ENCODE assay signal across 9 mouse cellular contexts in genomic region chr11:95263816-95264454, GRCm38 (mm10). TPM values are rescaled to one million over a fixed set of nuclear protein-coding genes. Genes with fewer than 3 reads are reported as not detected.
DNase-seq lines count a peak whose midpoint lies in the region; ATAC-seq and TF ChIP-seq lines count a peak whose summit lies in the region.
"Had no signal": no experiment of that assay in that cellular context is flagged by ENCODE, and none has a peak within 500 bp of the region (broad histone marks: within the 10 kb centered on the region; RNA-seq: fewer than 3 reads in every experiment).

No protein-coding gene starts in this region.

- no peaks in the 10 kb centered on the region for H3K9me3 ChIP-seq in midbrain, embryonic 10.5 days (replicated peaks)
- no peaks in the 10 kb centered on the region for H3K9me3 ChIP-seq in midbrain, embryonic 15.5 days
- no peaks in the 10 kb centered on the region for H3K9me3 ChIP-seq in heart, embryonic 13.5 days
- no peaks in the 10 kb centered on the region for H3K9me3 ChIP-seq in kidney, postnatal 0 days (replicated peaks; ENCODE audit: low read length)

- no peak overlapping the region for H3K9ac ChIP-seq in midbrain, embryonic 15.5 days
- H3K9ac ChIP-seq in heart, embryonic 13.5 days, result no peak overlapping the region
- H3K9ac ChIP-seq in kidney, postnatal 0 days (ENCODE audit: low read depth, low read length), result 0 out of 2 replicates have a peak overlapping the region, but pooled peaks have one; percentile 8

- no peak overlapping the region for H3K4me2 ChIP-seq in midbrain, embryonic 15.5 days
- no peak overlapping the region for H3K4me2 ChIP-seq in heart, embryonic 13.5 days
- no peak overlapping the region for H3K4me2 ChIP-seq in kidney, postnatal 0 days (ENCODE audit: low read length)

- intact Hi-C loops in left cerebral cortex, postnatal 4 days (cut with DNase I), result no loop called here

- peaks cover 49% of the 10 kb centered on the region for H3K4me1 ChIP-seq in midbrain, embryonic 10.5 days
- peaks cover 7% of the 10 kb centered on the region for H3K4me1 ChIP-seq in midbrain, embryonic 15.5 days
- H3K4me1 ChIP-seq in heart, embryonic 13.5 days, result peaks cover 19% of the 10 kb centered on the region
- no peaks in the 10 kb centered on the region for H3K4me1 ChIP-seq in kidney, postnatal 0 days (replicated peaks; ENCODE audit: insufficient read depth, low read length)
- H3K4me1 ChIP-seq in small intestine, adult 2 months (ENCODE audit: control insufficient read depth, insufficient read depth, insufficient read length, low read length), result peaks cover 5% of the 10 kb centered on the region

- H3K4me3 ChIP-seq in midbrain, embryonic 10.5 days, result peak overlapping the region; percentile 20; the same call in 1 of the 2 replicates
- no peak overlapping the region for H3K4me3 ChIP-seq in midbrain, embryonic 15.5 days
- no peak overlapping the region for H3K4me3 ChIP-seq in heart, embryonic 13.5 days
- H3K4me3 ChIP-seq in kidney, postnatal 0 days (replicated peaks; ENCODE audit: low read depth, low read length), result no peak overlapping the region
- no peak overlapping the region for H3K4me3 ChIP-seq in small intestine, adult 2 months (ENCODE audit: low read depth, low read length)

- no peak for TF ChIP-seq CTCF in kidney, postnatal 0 days (IDR thresholded peaks at IDR 0.05; ENCODE audit: low read depth)
- no peak for TF ChIP-seq CTCF in small intestine, adult 2 months (IDR thresholded peaks at IDR 0.05; ENCODE audit: extremely low read depth, insufficient read length, insufficient replicate concordance, low read depth, low read length)

- no peak for ATAC-seq in midbrain, embryonic 15.5 days (replicated peaks)
- no peak for ATAC-seq in heart, embryonic 13.5 days (ENCODE audit: extremely low read depth, insufficient number of reproducible peaks, low FRiP score, low TSS enrichment)
- ATAC-seq in kidney, postnatal 0 days (replicated peaks; ENCODE audit: low FRiP score, low read depth), result no peak

- no peak for TF ChIP-seq POLR2A in small intestine, adult 2 months (IDR thresholded peaks at IDR 0.05; ENCODE audit: low read depth, low read length)

- 12% methylated on average over 11 of the region's 11 CpGs for WGBS in midbrain, embryonic 10.5 days
- WGBS in midbrain, embryonic 15.5 days, result 9% methylated on average over 11 of the region's 11 CpGs
- WGBS in heart, embryonic 13.5 days, result 20% methylated on average over 11 of the region's 11 CpGs
- 34% methylated on average over 11 of the region's 11 CpGs for WGBS in kidney, postnatal 0 days
- 64% methylated on average over 11 of the region's 11 CpGs for WGBS in small intestine, adult 2 months

- peaks cover 6% of the 10 kb centered on the region for H3K36me3 ChIP-seq in midbrain, embryonic 10.5 days
- H3K36me3 ChIP-seq in midbrain, embryonic 15.5 days (replicated peaks), result no peaks in the 10 kb centered on the region
- peaks cover 11% of the 10 kb centered on the region for H3K36me3 ChIP-seq in heart, embryonic 13.5 days
- H3K36me3 ChIP-seq in kidney, postnatal 0 days (ENCODE audit: insufficient read depth, low read length), result no peaks in the 10 kb centered on the region; the same call in 1 of the 2 replicates
- 0 out of 2 replicates have a peak, but pooled peaks cover 4% of the 10 kb centered on the region for H3K36me3 ChIP-seq in small intestine, adult 2 months (ENCODE audit: control insufficient read depth, insufficient read depth, low read length)

- peaks cover 21% of the 10 kb centered on the region; the same call in 1 of the 2 replicates for H3K27me3 ChIP-seq in midbrain, embryonic 10.5 days (ENCODE audit: low read depth, poor library complexity, severe bottlenecking)
- 0 out of 2 replicates have a peak, but pooled peaks cover 2% of the 10 kb centered on the region for H3K27me3 ChIP-seq in midbrain, embryonic 15.5 days (replicated peaks)
- no peaks in the 10 kb centered on the region; the same call in 1 of the 2 replicates for H3K27me3 ChIP-seq in heart, embryonic 13.5 days (replicated peaks)
- no peaks in the 10 kb centered on the region for H3K27me3 ChIP-seq in kidney, postnatal 0 days (ENCODE audit: insufficient read depth, low read length)
- H3K27me3 ChIP-seq in small intestine, adult 2 months (ENCODE audit: control insufficient read depth, insufficient read depth, low read length), result no peaks in the 10 kb centered on the region

- H3K27ac ChIP-seq in midbrain, embryonic 10.5 days (replicated peaks), result peak overlapping the region; percentile 81
- H3K27ac ChIP-seq in midbrain, embryonic 15.5 days, result no peak overlapping the region
- peak overlapping the region; percentile 10 for H3K27ac ChIP-seq in heart, embryonic 13.5 days (replicated peaks)
- peak overlapping the region; percentile 75 for H3K27ac ChIP-seq in kidney, postnatal 0 days
- H3K27ac ChIP-seq in small intestine, adult 2 months (ENCODE audit: insufficient read depth, low read depth, low read length), result peak overlapping the region; percentile 77

- DNase-seq in midbrain, embryonic 10.5 days (ENCODE audit: low spot score), result peak; percentile 53
- peak; percentile 73 for DNase-seq in kidney, postnatal 0 days (ENCODE audit: low spot score)
- no peak for DNase-seq in thymus, postnatal 36 days
- no peak for DNase-seq in left cerebral cortex, adult 11 months (ENCODE audit: low spot score)
- DNase-seq in left cerebral cortex, postnatal 4 days, result no peak
- DNase-seq: cerebellum, postnatal 36 days had no signal

RNA-seq across cellular contexts. Expression of gene Tac4, which starts 2.6 kb away (rescaled TPM):
- polyA plus RNA-seq in midbrain, embryonic 10.5 days (2016; fragmentation: Nextera tagmentation; extraction: Ambion mirVana), result not detected in 2 replicates
- not detected in 2 replicates for polyA plus RNA-seq in midbrain, embryonic 15.5 days (2015; fragmentation: Nextera tagmentation; extraction: Ambion mirVana)
- polyA plus RNA-seq in heart, embryonic 13.5 days (2015; fragmentation: Nextera tagmentation; extraction: Ambion mirVana), result not detected in 2 replicates
- 0.09 TPM in 1 of 2 replicates, not detected in the other for polyA plus RNA-seq in kidney, postnatal 0 days (2015; fragmentation: Nextera tagmentation; extraction: Ambion mirVana)
- polyA plus RNA-seq in small intestine, adult 2 months (2012; rRNA removed), result 0.24 TPM in 1 of 2 replicates, not detected in the other
- not detected for total RNA-seq in left cerebral cortex, postnatal 4 days (2021)

RNA-seq across cellular contexts. Expression of gene Kat7, which starts 46.1 kb away (rescaled TPM):
- polyA plus RNA-seq in midbrain, embryonic 10.5 days (2016; fragmentation: Nextera tagmentation; extraction: Ambion mirVana), result 91.6 and 97.6 TPM in 2 replicates
- 62.8 and 69.6 TPM in 2 replicates for polyA plus RNA-seq in midbrain, embryonic 15.5 days (2015; fragmentation: Nextera tagmentation; extraction: Ambion mirVana)
- polyA plus RNA-seq in heart, embryonic 13.5 days (2015; fragmentation: Nextera tagmentation; extraction: Ambion mirVana), result 44.2 and 46.0 TPM in 2 replicates
- 49.0 and 52.1 TPM in 2 replicates for polyA plus RNA-seq in kidney, postnatal 0 days (2015; fragmentation: Nextera tagmentation; extraction: Ambion mirVana)
- 9.6 and 19.4 TPM in 2 replicates for polyA plus RNA-seq in small intestine, adult 2 months (2012; rRNA removed)
- 10 to 100 TPM; 70.2 to 72.0 TPM for total RNA-seq in left cerebral cortex, postnatal 4 days (2021)

Comparison
In these comparisons a context has a peak if more than half of its experiments do, and no peak if none do; other contexts are left out.
1. DNase-seq: peak in midbrain, embryonic 10.5 days (single experiment) and kidney, postnatal 0 days (single experiment); none in thymus, postnatal 36 days (0 of 2), left cerebral cortex, adult 11 months (single experiment) and left cerebral cortex, postnatal 4 days (single experiment).